Mouse (Mus musculus) bone marrow, adult 2 months (tissue): ENCODE data around the gene Wdr83.

Experiments used
- CTCF ChIP-seq: fragments of 200-500 bp; IDR thresholded peaks from 2 replicates; pipeline ENCODE4 v1.5.1; 2011; ENCODE audit warnings: low read length, control low read depth; ENCODE audit not compliant: control insufficient read depth, insufficient read depth
- POLR2A ChIP-seq: fragments of 200-500 bp; IDR thresholded peaks from 2 replicates; pipeline ENCODE4 v1.6.1; 2011; ENCODE audit warnings: low read depth, mild to moderate bottlenecking, control low read depth, low read length, borderline replicate concordance; ENCODE audit not compliant: control insufficient read depth

- TF ChIP-seq CTCF = no peak
- no peak for TF ChIP-seq POLR2A
These were observed 53.2 kb downstream of the Wdr83 start for GRCm38 (mm10) chr8:85027922-85028321.
